Mouse (Mus musculus) A20 (cell line): ENCODE measurements around the gene Olfr1230.

Source experiments
- DNase-seq: peaks from one replicate; pipeline ENCODE4 v3.0.0-alpha.2; 2011; ENCODE audit warnings: low read depth, low spot score

Olfr1230 gene

DNA sequence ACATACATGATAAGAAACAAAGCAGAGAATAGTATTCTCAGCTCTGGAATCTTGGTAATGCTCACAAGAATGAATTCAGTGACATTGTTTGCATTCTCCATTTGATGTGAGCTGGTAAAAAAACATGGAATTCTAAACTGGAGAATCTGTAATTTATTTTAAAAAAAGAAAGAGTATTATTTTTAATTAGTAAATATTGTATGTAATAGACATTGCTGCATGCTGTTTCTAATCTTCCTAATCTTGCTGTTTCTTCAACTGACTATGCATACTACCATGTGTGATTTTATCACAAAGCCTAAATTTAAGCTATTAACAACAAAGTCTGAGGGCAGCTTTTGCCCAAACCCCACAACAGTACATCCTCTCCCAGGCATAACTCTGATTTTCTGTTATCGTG, at the start of gene Olfr1230:
Gene Olfr1230, minus strand, starts transcription at position 101 of the 400 bp plus-strand sequence.
- no peak for DNase-seq

DNA sequence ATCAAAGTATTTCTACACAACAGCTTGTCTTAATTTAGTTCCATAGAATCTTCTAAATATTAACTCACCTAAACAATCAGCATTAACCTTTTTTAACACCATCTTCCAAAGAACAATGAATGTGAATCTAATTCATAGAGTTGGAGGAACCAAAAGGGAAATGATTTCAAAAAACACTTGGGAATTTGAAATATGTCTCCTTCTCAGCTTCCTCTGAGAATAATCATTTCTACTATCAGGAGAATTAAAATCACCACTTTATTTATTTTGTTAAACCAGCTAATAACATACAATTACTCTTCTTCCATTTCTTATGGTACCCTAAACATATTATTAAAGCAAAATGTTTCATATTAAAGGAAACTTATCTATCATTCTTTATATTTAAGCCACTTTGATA, 45.2 kb upstream of the Olfr1230 start, which contains the start of gene Olfr1233:
Gene Olfr1233, minus strand, starts transcription at position 101 of the 400 bp plus-strand sequence.
- DNase-seq: no peak

DNA sequence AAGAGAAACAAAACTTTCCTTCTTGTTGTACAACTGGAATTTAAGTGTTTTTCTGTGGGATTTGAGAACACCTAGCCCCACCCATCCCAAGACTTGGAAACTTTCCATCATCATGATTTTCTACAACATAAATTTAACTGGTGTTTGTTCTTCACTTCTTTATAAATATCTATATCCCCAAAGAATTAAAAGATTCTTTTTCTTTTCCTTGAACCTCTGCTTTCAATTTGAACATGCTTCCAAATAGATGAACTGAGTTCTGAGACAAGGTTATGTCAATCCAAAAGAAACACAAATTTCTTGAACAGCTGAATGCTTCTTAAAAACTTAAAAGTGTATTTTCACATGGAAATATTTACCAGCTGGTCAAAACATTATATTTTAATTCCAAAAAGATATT, 32.5 kb upstream of the Olfr1230 start, which contains the start of gene Olfr1232:
Gene Olfr1232, minus strand, starts transcription at position 101 of the 400 bp plus-strand sequence.
- DNase-seq: no peak

DNA sequence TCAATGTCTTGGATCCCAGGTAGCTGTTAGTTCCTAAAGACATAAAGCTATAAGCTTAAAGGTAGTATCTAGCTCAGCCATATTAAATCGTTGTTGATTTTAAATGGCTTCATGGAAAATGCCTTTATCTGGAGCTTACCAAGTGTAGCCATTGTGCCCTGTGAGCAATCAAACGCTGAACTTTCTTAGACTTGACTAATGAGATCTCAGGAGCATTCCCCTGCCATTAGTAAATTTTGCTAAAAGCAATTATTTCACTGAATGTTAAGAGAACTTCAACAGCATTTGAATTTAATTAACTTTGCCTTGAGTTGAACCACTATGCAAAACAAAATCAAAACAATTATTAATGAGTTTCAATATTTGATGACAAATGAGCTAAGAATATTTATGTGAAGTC, 9.9 kb upstream of the Olfr1230 start, which contains the start of gene Olfr1231:
Gene Olfr1231, minus strand, starts transcription at position 101 of the 400 bp plus-strand sequence.
- no peak for DNase-seq

DNA sequence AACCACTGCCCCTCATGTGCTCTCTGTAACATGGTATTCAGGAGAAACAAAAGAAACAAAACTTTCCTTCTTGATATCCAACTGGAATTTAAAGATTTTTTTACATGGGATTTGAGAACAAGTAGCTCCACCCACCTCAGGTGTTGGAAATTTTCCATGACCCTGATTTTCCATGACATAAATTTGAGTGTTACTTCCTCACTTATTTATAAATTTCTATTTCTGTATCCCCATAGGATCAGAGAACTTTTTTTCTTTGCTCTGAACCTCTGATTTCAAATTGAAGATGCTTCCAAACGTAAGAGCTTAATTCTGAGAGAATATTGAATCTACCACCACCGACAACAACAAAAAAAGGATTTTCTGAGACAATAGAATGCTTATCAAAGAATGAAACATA, 9.2 kb downstream of the Olfr1230 start, which contains the start of gene Olfr1229:
Gene Olfr1229, minus strand, starts transcription at position 101 of the 400 bp plus-strand sequence.
- DNase-seq: no peak

DNA sequence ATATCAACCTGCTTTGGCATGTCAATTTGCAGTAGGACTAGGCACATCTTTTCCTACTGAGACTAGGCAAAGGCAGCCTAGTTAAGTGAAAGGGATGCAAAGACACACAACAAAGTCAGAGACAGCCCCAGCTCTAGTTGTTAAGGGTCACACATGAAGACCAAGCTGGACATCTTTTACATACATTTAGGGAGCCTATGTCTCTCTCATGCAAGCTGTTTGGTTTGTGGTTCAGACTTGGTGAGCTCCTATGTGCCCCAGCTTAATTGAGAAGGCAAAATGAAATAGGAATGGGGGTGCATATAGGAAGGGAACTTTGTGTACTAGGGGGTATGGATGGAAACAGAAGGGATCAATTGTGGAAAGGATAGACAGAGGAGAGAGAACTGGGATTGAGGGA, 43.1 kb downstream of the Olfr1230 start, which contains the start of gene Olfr1228:
Gene Olfr1228, minus strand, starts transcription at position 101 of the 400 bp plus-strand sequence.
- no peak for DNase-seq
